In genomic region chr3:53203656-53204055, GRCm38 (mm10) we compare ENCODE assay signal across 16 mouse cellular contexts.
DNase-seq lines count a peak whose midpoint lies in the region; ATAC-seq lines count a peak whose summit lies in the region.
"Had no signal": no experiment of that assay in that cellular context is flagged by ENCODE, and none has a peak within 500 bp of the region (broad histone marks: within the 10 kb centered on the region; RNA-seq: fewer than 3 reads in every experiment).

No protein-coding gene starts in this region.

- H3K27me3 ChIP-seq in heart, embryonic 16.5 days (ENCODE audit: control insufficient read depth, insufficient read depth, low read length): no peaks in the 10 kb centered on the region
- no peaks in the 10 kb centered on the region for H3K27me3 ChIP-seq in kidney, embryonic 14.5 days (ENCODE audit: control insufficient read depth, insufficient read depth, low read length)
- H3K27me3 ChIP-seq: forebrain, embryonic 13.5 days; liver, embryonic 12.5 days had no signal

- no peak overlapping the region for H3K4me3 ChIP-seq in heart, embryonic 16.5 days (ENCODE audit: low read length)
- no peak overlapping the region for H3K4me3 ChIP-seq in kidney, embryonic 14.5 days (ENCODE audit: low read length)
- H3K4me3 ChIP-seq: forebrain, embryonic 13.5 days; liver, embryonic 12.5 days had no signal

- DNase-seq in cerebellum, postnatal 4 days (ENCODE audit: low spot score in 2 of 2): no peak
- no peak for DNase-seq in heart, postnatal 36 days
- peak; percentile 88 for DNase-seq in brain, adult 2 months (ENCODE audit: low read depth, low spot score)
- peak; percentile 60 to 61 for DNase-seq in cerebellum, postnatal 36 days
- no peak for DNase-seq in c-Kit-positive CD71-positive TER-119-positive erythroid progenitor cells, embryonic 14.5 days (ENCODE audit: low spot score)
- DNase-seq: adrenal gland, postnatal 10 days; kidney, postnatal 36 days; lung, postnatal 10 days; spleen, adult 18-20 months had no signal

- peak overlapping the region; percentile 64; the same call in 1 of the 2 replicates for H3K27ac ChIP-seq in heart, embryonic 16.5 days (ENCODE audit: low read length)
- no peak overlapping the region for H3K27ac ChIP-seq in kidney, embryonic 14.5 days (ENCODE audit: low read depth, low read length)
- H3K27ac ChIP-seq: forebrain, embryonic 13.5 days; liver, embryonic 12.5 days had no signal

- H3K4me1 ChIP-seq in heart, embryonic 16.5 days (ENCODE audit: control insufficient read depth, insufficient read depth, low read length): peaks cover 37% of the 10 kb centered on the region
- H3K4me1 ChIP-seq in kidney, embryonic 14.5 days (ENCODE audit: control insufficient read depth, insufficient read depth, low read length): peaks cover 19% of the 10 kb centered on the region
- H3K4me1 ChIP-seq: liver, embryonic 12.5 days had no signal

- intact Hi-C loops in heart, postnatal 36 days (cut with DNase I): no loop called here

- H3K9me3 ChIP-seq in heart, embryonic 16.5 days (replicated peaks; ENCODE audit: control insufficient read depth, low read length): no peaks in the 10 kb centered on the region
- H3K9me3 ChIP-seq in kidney, embryonic 14.5 days (ENCODE audit: control insufficient read depth, low read length): no peaks in the 10 kb centered on the region
- H3K9me3 ChIP-seq: forebrain, embryonic 13.5 days; liver, embryonic 12.5 days had no signal

- H3K36me3 ChIP-seq in heart, embryonic 16.5 days (ENCODE audit: control insufficient read depth, insufficient read depth): no peaks in the 10 kb centered on the region
- no peaks in the 10 kb centered on the region for H3K36me3 ChIP-seq in kidney, embryonic 14.5 days (ENCODE audit: control insufficient read depth, insufficient read depth, low read length)
- H3K36me3 ChIP-seq: liver, embryonic 12.5 days had no signal

- no peak overlapping the region for H3K9ac ChIP-seq in heart, embryonic 16.5 days (ENCODE audit: low read length)
- H3K9ac ChIP-seq in kidney, embryonic 14.5 days (ENCODE audit: low read depth, low read length): no peak overlapping the region
- H3K9ac ChIP-seq: forebrain, embryonic 13.5 days; liver, embryonic 12.5 days had no signal

- 50% methylated on average over 5 of the region's 5 CpGs for WGBS in heart, embryonic 16.5 days
- WGBS in kidney, embryonic 14.5 days: 79% methylated on average over 5 of the region's 5 CpGs

- no peak overlapping the region for H3K4me2 ChIP-seq in heart, embryonic 16.5 days (ENCODE audit: low read depth, low read length)
- H3K4me2 ChIP-seq in kidney, embryonic 14.5 days (replicated peaks; ENCODE audit: low read depth, low read length): no peak overlapping the region
- H3K4me2 ChIP-seq: forebrain, embryonic 13.5 days; liver, embryonic 12.5 days; midbrain, embryonic 11.5 days had no signal

- ATAC-seq in cerebellum, adult (ENCODE audit: insufficient number of reproducible peaks, low FRiP score, low TSS enrichment): peak; percentile 59; the same call in 1 of the 2 replicates
- no peak for ATAC-seq in heart, embryonic 16.5 days (replicated peaks; ENCODE audit: extremely low read depth, insufficient read depth, low FRiP score)
- ATAC-seq in kidney, embryonic 14.5 days (ENCODE audit: low FRiP score, low TSS enrichment): no peak
- ATAC-seq: forebrain, embryonic 13.5 days; intestine, embryonic 16.5 days; liver, embryonic 12.5 days had no signal

Comparison
In these comparisons a context has a peak if more than half of its experiments do, and no peak if none do; other contexts are left out.
1. DNase-seq: peak in brain, adult 2 months (single experiment) and cerebellum, postnatal 36 days (2 of 2); none in cerebellum, postnatal 4 days (0 of 2), heart, postnatal 36 days (0 of 2) and c-Kit-positive CD71-positive TER-119-positive erythroid progenitor cells, embryonic 14.5 days (single experiment).